ENCODE assay signal across 8 mouse cellular contexts in the genomic region with DNA sequence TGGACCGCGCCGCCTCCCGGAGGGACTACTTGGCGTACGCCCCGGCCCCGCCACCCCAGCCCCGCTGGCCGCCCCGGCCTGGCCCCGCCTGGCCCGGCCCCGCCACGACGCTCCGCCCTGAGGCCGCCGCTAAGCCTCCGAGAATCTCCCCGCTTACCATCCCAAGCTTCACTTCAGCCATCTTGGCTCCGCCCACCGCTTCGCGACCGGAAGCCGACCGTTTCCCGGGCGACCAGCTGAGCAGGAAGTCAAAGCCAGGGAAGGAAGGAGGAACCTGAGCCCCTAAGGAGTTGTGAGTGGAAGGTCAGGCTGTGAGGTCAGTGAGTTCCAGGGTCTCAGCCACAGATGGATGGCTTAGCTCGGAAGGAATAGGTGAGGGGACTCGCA. TPM values are rescaled to one million over a fixed set of nuclear protein-coding genes. Genes with fewer than 3 reads are reported as not detected.
DNase-seq lines count a peak whose midpoint lies in the region; ATAC-seq and TF ChIP-seq lines count a peak whose summit lies in the region.

TSS of gene Bbs4 (minus strand) at position 256 of the 387 bp plus-strand sequence.

- H3K4me2 ChIP-seq in forebrain, embryonic 16.5 days (ENCODE audit: low read length): peak within 1 kb of the TSS; percentile 70
- peak within 1 kb of the TSS; percentile 65 for H3K4me2 ChIP-seq in lung, embryonic 15.5 days

- ATAC-seq in forebrain, embryonic 16.5 days: peak; percentile 97
- ATAC-seq in lung, embryonic 15.5 days (ENCODE audit: borderline replicate concordance, extremely low read depth, low FRiP score, low TSS enrichment): peak; percentile 97

- 1% methylated on average over 26 of the region's 32 CpGs for WGBS in forebrain, embryonic 16.5 days
- under 1% methylated on average over 32 of the region's 32 CpGs for WGBS in lung, embryonic 15.5 days

- no peaks in the 10 kb centered on the region for H3K27me3 ChIP-seq in forebrain, embryonic 16.5 days (replicated peaks; ENCODE audit: control insufficient read depth, insufficient read depth, low read length)
- no peaks in the 10 kb centered on the region for H3K27me3 ChIP-seq in lung, embryonic 15.5 days

- DNase-seq in ES-E14 (ENCODE audit: low read depth, low spot score): peak; percentile 83
- peak; percentile 89 for DNase-seq in cerebellum, adult 11-12 months
- DNase-seq in heart, postnatal 4 days: peak; percentile 95
- DNase-seq in layer of hippocampus, adult 8-10 months (ENCODE audit: low spot score in 2 of 2): peak; percentile 76 to 83
- DNase-seq in ovary, adult 18-20 months (ENCODE audit: low spot score): peak; percentile 90
- peak; percentile 85 for DNase-seq in thymus, postnatal 0 days (ENCODE audit: low spot score)

- no peak within 1 kb of the TSS for H3K27ac ChIP-seq in ES-E14 (ENCODE audit: insufficient read depth, low read depth, low read length, poor library complexity, severe bottlenecking)
- H3K27ac ChIP-seq in forebrain, embryonic 16.5 days (ENCODE audit: low read length): peak within 1 kb of the TSS; percentile 84
- H3K27ac ChIP-seq in lung, embryonic 15.5 days: peak within 1 kb of the TSS; percentile 86

- H3K4me3 ChIP-seq in ES-E14 (ENCODE audit: insufficient read depth in 1 of 2, low read depth in 1 of 2, low read length in 2 of 2, poor library complexity in 1 of 2, severe bottlenecking in 1 of 2): peak within 1 kb of the TSS; percentile 66 to 86
- peak within 1 kb of the TSS; percentile 91 for H3K4me3 ChIP-seq in forebrain, embryonic 16.5 days (replicated peaks; ENCODE audit: low read length)
- peak within 1 kb of the TSS; percentile 66 for H3K4me3 ChIP-seq in lung, embryonic 15.5 days

- in situ Hi-C loops in ES-E14 (cut with MboI; ENCODE audit: low sequenced_read_pairs in 2 of 2, unreplicated experiment in 2 of 2): no loop called here

- peak within 1 kb of the TSS; percentile 75 for H3K9ac ChIP-seq in ES-E14 (ENCODE audit: insufficient read depth, low read depth, low read length, poor library complexity, severe bottlenecking)
- peak within 1 kb of the TSS; percentile 93 for H3K9ac ChIP-seq in forebrain, embryonic 16.5 days (replicated peaks; ENCODE audit: low read depth, low read length)
- peak within 1 kb of the TSS; percentile 57 for H3K9ac ChIP-seq in lung, embryonic 15.5 days

- no peaks in the 10 kb centered on the region for H3K9me3 ChIP-seq in ES-E14 (ENCODE audit: control insufficient read depth, insufficient read depth, low read depth, low read length)
- H3K9me3 ChIP-seq in forebrain, embryonic 16.5 days (ENCODE audit: control insufficient read depth, low read length): no peaks in the 10 kb centered on the region
- H3K9me3 ChIP-seq in lung, embryonic 15.5 days: no peaks in the 10 kb centered on the region

- H3K36me3 ChIP-seq in ES-E14 (ENCODE audit: control insufficient read depth, insufficient read depth, low read length, poor library complexity, severe bottlenecking): no peaks in the 10 kb centered on the region
- no peaks in the 10 kb centered on the region for H3K36me3 ChIP-seq in forebrain, embryonic 16.5 days (ENCODE audit: control insufficient read depth, insufficient read depth)
- no peaks in the 10 kb centered on the region for H3K36me3 ChIP-seq in lung, embryonic 15.5 days

- H3K4me1 ChIP-seq in ES-E14 (ENCODE audit: control insufficient read depth in 2 of 2, insufficient read depth in 2 of 2, low read length in 2 of 2, poor library complexity in 1 of 2): no peaks in the 10 kb centered on the region; a peak in 1 of 4 replicates
- H3K4me1 ChIP-seq in forebrain, embryonic 16.5 days (replicated peaks; ENCODE audit: control insufficient read depth, insufficient read depth, low read length): peaks cover 8% of the 10 kb centered on the region
- peaks cover 5% of the 10 kb centered on the region; the same call in 1 of the 2 replicates for H3K4me1 ChIP-seq in lung, embryonic 15.5 days

TF ChIP-seq in ES-E14, 5 proteins besides CTCF, POLR2A, EP300 and RAD21:
- no peak for TF ChIP-seq CHD2 (IDR thresholded peaks at IDR 0.05; ENCODE audit: low read depth, low read length)
- TF ChIP-seq ZNF384 (IDR thresholded peaks at IDR 0.05; ENCODE audit: low read depth, low read length): no peak
- no peak for TF ChIP-seq HCFC1 (IDR thresholded peaks at IDR 0.05; ENCODE audit: borderline replicate concordance, insufficient read depth, low read length)
- TF ChIP-seq MAFK (IDR thresholded peaks at IDR 0.05; ENCODE audit: insufficient read depth, low read depth, low read length): no peak
- no peak for TF ChIP-seq ZC3H11A (IDR thresholded peaks at IDR 0.05; ENCODE audit: borderline replicate concordance, low read depth, low read length)
TF ChIP-seq in ES-E14: peak in this region for 0.

RNA-seq across cellular contexts. Expression of gene Bbs4, which starts in this region (rescaled TPM):
- total RNA-seq in ES-E14 (2012; rRNA removed): 5.8 and 7.3 TPM in 2 replicates
- 43.1 and 45.1 TPM in 2 replicates for polyA plus RNA-seq in forebrain, embryonic 16.5 days (2015; fragmentation: Nextera tagmentation; extraction: Ambion mirVana)
- total RNA-seq in heart, postnatal 4 days (2021): 1 to 10 TPM; 3.2 to 4.2 TPM
- total RNA-seq in layer of hippocampus, adult 8-10 months (2022): 10 to 100 TPM; 35.8 to 49.9 (median 43.4) TPM
- 12.6 and 14.3 TPM in 2 replicates for polyA plus RNA-seq in lung, embryonic 15.5 days (2015; fragmentation: Nextera tagmentation; extraction: Ambion mirVana)
- 17.2 and 18.4 TPM in 2 replicates for polyA plus RNA-seq in thymus, postnatal 0 days (2015; fragmentation: Nextera tagmentation; extraction: Ambion mirVana)
